Mouse (Mus musculus): ENCODE data around the gene Pawr.

The Pawr gene

DNA sequence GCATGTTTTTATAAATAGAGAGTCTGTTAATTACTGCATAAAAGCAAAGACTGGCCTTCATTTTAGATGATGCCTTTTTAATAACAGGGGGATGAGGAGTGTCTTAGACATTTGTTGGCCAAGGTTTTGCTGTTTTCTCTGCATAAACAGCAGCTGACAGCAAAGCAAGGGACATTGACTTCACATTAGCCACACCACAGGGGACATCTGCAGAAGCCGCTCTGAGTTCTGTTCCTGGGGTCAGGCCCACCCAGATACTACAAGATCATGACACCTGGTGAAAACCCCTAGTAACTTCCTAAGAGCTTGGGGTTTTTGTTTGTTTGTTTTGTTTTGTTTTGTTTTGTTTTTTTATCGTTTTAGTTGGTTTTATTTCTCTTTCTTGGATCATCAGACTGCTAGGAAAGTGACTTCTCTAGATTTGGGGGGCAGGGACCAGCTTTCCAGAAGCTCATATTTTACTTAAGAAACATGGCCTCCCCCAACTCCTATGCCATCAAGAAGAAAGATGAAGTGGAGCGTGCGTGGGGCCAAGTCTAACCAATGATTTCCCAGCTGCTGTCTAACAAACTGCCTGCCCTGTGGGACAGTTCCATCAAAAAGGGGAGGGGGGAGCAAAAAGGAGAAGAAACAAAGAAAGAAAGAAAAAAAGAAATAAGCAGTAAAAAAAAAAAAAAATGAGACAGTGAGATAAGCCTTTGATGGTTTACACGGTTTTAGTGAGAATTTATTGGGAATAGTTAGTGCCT, 57.4 kb downstream of the Pawr start:
- DNase-seq (ENCODE audit: low spot score in 2 of 2) = no peak

- DNase-seq (ENCODE audit: low spot score in 2 of 2) = no peak
These were observed 58.0 kb downstream of the Pawr start for GRCm38 (mm10) chr10:108389927-108390287.

GRCm38 (mm10) chr10:108391370-108391902, 59.5 kb downstream of the Pawr start:
- DNase-seq (ENCODE audit: low spot score in 2 of 2) = no peak

GRCm38 (mm10) chr10:108392151-108392550, 60.2 kb downstream of the Pawr start:
- no peak for DNase-seq (ENCODE audit: low spot score in 2 of 2)

- no peak for DNase-seq (ENCODE audit: low spot score in 2 of 2)
These were observed 62.4 kb downstream of the Pawr start for GRCm38 (mm10) chr10:108394306-108394705.

DNA sequence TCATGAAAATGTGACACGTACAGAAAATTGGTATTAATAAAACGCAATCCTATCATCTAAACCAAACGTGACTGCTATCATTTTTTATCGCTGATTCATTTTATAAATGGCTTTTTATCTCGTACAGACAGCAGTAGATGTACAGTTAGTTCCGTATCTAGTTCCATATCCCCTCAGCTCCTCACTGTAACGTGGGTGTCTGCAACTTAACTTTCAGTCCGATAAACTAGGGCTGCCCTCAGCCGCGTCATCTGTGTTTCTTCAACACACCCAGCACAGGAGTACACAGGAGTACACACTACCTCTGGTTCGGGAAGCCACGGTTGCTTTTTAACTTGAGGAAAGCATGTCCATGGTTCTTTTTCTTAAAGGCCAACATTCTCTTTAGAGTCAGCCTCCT, 63.3 kb downstream of the Pawr start:
- DNase-seq (ENCODE audit: low spot score in 2 of 2) = no peak

DNA sequence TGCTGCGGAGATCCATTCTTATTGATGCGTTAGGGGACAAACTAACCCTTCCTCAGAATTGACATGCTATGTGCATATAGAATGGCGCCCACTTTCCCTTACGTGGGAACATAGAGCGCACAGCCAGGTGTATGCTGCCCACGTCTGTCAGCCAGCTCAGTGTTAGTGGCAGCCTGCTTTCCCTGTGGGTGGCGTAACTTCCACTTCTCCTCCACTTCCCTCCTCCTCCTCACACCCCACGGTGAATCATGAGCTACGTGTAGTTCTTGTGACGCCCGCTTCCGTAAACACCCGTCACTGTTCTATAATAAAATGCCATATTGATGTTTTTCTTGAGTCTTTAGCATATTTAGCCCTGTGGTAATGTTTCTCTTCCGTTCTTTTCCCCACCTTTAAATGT, 63.7 kb downstream of the Pawr start:
- DNase-seq (ENCODE audit: low spot score in 2 of 2) = no peak

GRCm38 (mm10) chr10:108402751-108403150, 70.8 kb downstream of the Pawr start:
- no peak for DNase-seq (ENCODE audit: low spot score in 2 of 2)

DNA sequence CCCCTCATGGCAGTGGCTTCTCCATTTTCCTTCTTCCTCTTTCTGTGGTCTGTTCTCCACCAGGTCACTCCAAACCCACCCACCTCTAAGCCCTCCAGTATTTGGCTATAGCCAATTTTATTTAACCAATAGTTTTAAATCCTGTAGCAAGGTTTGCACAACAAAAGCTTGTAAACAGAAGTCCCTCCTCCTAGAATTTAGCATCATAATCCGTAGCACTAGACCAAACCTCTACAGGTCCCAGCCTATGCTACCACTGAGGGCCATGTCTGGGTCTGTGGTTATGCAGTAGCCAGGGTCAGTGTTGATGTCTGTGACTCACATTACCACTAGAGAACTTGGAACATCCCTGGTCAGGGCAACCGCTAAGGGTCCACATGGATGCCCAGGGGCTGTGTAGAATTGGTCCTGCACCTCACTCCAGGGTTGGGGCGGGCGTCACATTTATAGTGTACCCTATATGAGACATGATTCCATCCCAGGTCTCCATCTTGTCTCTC, 71.5 kb downstream of the Pawr start:
- DNase-seq (ENCODE audit: low spot score in 2 of 2) = no peak

- no peak for DNase-seq (ENCODE audit: low spot score in 2 of 2)
These were observed 72.2 kb downstream of the Pawr start for GRCm38 (mm10) chr10:108404087-108404486.

GRCm38 (mm10) chr10:108405076-108405475, 73.2 kb downstream of the Pawr start:
- DNase-seq (ENCODE audit: low spot score in 2 of 2) = no peak

GRCm38 (mm10) chr10:108405931-108406330, 74.0 kb downstream of the Pawr start:
- no peak for DNase-seq (ENCODE audit: low spot score in 2 of 2)

- DNase-seq (ENCODE audit: low spot score in 2 of 2) = no peak
These were observed 75.2 kb downstream of the Pawr start for GRCm38 (mm10) chr10:108406798-108407754.

- DNase-seq (ENCODE audit: low spot score in 2 of 2) = no peak
These were observed 76.1 kb downstream of the Pawr start for GRCm38 (mm10) chr10:108408025-108408424.

DNA sequence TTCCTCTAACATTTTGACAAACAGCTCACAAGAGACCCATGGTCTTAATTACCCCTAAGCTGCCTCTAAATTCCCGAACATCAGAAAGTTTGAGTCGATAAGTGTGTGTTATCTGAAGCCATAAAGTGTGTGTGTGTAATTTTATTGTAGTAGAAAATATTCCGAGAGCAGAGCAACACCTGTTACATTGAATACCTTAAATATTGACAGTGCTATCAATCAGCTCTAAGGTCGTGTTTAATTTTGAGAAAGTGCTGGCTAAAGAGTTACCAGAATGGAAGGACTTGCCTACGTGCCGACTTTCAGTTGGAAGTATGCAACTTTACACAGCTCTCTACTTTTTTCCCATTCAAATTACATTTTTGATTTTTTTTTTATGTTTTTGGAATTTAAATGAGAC, 76.5 kb downstream of the Pawr start:
- no peak for DNase-seq (ENCODE audit: low spot score in 2 of 2)

DNA sequence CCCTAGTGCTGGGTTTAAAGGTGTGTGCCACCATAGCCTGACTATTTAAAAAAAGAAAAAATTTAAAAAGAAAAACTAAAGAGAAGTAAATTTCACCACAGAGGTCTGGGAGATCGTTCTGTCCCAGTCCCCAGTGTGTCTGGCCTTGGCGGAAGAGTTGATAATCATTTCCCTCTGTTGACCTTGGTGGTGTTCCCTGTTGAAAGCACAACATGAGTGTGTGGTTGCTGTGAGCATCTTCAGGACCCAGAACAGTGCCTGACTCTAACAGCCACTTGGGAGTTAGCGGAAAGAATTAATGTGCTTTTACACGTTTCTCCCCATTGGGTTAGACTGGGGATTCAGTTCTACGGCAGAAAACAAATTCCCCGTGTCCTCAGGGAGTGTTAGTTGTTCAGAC, 77.1 kb downstream of the Pawr start:
- DNase-seq (ENCODE audit: low spot score in 2 of 2) = no peak

- no peak for DNase-seq (ENCODE audit: low spot score in 2 of 2)
These were observed 77.6 kb downstream of the Pawr start for GRCm38 (mm10) chr10:108409529-108409928.

GRCm38 (mm10) chr10:108414936-108415635, 83.2 kb downstream of the Pawr start:
- DNase-seq (ENCODE audit: low spot score in 2 of 2) = no peak

- DNase-seq (ENCODE audit: low spot score in 2 of 2) = no peak
These were observed 85.5 kb downstream of the Pawr start for GRCm38 (mm10) chr10:108417448-108417847.

DNA sequence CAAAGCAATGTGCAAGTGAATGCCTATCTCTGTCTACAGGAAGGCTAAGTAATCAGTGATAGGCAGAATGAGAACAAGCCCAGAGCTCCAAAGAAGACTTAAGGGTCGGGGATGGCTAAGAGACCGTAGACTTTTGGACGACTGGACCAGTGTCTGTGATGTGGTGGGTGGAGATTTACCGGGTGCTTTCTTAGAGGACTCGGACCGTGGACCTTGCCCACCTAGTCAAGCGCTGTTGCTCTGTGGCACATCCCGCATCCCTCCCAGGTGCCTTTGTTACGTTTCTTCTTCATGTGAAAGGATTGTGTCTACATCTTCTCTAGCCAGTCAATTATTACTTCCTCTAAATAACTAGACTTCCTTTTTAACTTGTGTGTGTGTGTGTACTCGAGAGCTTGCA, 98.6 kb downstream of the Pawr start:
- DNase-seq (ENCODE audit: low spot score in 2 of 2) = no peak

GRCm38 (mm10) chr10:108432194-108432593, 100.3 kb downstream of the Pawr start:
- no peak for DNase-seq (ENCODE audit: low spot score in 2 of 2)

DNA sequence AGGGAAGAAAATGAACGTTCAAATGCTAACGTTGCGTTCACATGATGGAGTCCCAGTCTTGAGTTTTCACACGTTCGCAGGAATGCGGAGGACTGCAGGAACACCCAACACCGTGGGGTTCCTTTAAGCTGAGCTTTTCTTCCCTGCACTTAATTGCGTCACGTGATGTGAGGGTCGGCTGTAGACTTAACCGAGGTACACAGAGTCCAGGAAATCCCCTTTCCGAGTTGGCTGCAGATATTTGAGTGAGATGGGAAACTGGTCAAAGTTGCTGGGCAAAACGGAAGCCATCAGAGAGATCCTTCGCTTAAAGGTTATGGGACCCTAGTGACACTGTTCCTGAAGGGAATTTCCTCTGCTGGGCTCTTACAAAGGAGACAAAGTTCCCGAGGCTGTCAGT, 102.1 kb downstream of the Pawr start:
- DNase-seq (ENCODE audit: low spot score in 2 of 2) = no peak

All from urinary bladder, adult 18-20 months (tissue).